In the genomic region with DNA sequence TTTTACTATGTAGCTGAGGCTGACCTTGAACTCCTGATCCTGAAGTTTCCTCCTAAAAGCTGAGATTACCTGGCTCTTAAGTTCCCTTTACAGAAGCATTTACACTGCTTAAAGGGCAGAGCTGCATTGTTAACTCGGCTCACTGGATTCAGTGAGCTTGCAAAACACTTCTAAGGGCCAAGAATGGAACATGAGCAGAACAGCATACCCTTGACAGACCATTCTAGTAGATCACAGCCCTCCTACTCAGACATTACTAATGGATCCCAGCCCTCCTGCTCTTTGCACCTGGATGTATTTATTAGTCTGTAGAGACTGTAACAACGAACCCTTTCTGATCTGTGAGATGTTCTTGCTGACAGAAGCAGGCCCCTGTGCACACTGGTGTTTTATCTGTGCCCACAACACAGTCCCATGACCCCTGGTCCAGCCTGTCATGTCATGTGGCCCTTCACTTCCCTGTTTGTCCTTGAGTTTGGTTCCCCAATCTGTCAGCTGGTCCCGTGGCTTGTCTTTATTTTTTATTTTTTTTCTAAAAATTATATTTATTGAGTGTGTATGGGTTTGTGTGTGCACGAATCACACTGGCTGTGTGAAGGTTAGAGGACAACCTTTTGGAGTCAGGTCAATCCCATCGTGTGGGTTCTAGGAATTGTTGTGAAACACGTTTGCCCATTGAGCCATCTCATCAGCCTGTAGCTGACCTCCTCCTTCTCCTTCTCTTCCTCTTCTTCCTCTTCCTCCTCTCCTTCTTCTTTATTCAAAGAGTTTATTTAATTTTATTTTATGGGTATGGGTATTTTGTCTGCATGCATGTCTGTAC, we compare ENCODE assay signal across 12 mouse cellular contexts. TPM values are rescaled to one million over a fixed set of nuclear protein-coding genes. Genes with fewer than 3 reads are reported as not detected.
DNase-seq lines count a peak whose midpoint lies in the region; ATAC-seq and TF ChIP-seq lines count a peak whose summit lies in the region.
"Had no signal": no experiment of that assay in that cellular context is flagged by ENCODE, and none has a peak within 500 bp of the region (broad histone marks: within the 10 kb centered on the region; RNA-seq: fewer than 3 reads in every experiment).

No protein-coding gene starts in this region.

- H3K27ac ChIP-seq in kidney, postnatal 0 days, result peak overlapping the region; percentile 48; the same call in 1 of the 2 replicates
- no peak overlapping the region for H3K27ac ChIP-seq in kidney, embryonic 16.5 days (ENCODE audit: low read length)
- H3K27ac ChIP-seq in macrophage, result peak overlapping the region; percentile 99
- H3K27ac ChIP-seq in midbrain, embryonic 13.5 days, result no peak overlapping the region
- H3K27ac ChIP-seq: embryonic facial prominence, embryonic 13.5 days; forebrain, embryonic 13.5 days had no signal

- H3K9ac ChIP-seq in kidney, postnatal 0 days (ENCODE audit: low read depth, low read length), result no peak overlapping the region
- no peak overlapping the region for H3K9ac ChIP-seq in kidney, embryonic 16.5 days (replicated peaks; ENCODE audit: low read length)
- no peak overlapping the region for H3K9ac ChIP-seq in midbrain, embryonic 13.5 days (replicated peaks)
- H3K9ac ChIP-seq: embryonic facial prominence, embryonic 13.5 days; forebrain, embryonic 13.5 days had no signal

- H3K79me2 ChIP-seq in macrophage (ENCODE audit: inconsistent target), result peaks cover 82% of the 10 kb centered on the region

- H3K4me3 ChIP-seq in kidney, postnatal 0 days (replicated peaks; ENCODE audit: low read depth, low read length), result no peak overlapping the region
- H3K4me3 ChIP-seq in kidney, embryonic 16.5 days (ENCODE audit: low read length), result no peak overlapping the region
- H3K4me3 ChIP-seq in macrophage (ENCODE audit: inconsistent target), result no peak overlapping the region
- no peak overlapping the region for H3K4me3 ChIP-seq in midbrain, embryonic 13.5 days (replicated peaks)
- H3K4me3 ChIP-seq: embryonic facial prominence, embryonic 13.5 days; forebrain, embryonic 13.5 days had no signal

- H3K9me3 ChIP-seq in kidney, postnatal 0 days (replicated peaks; ENCODE audit: low read length), result no peaks in the 10 kb centered on the region
- H3K9me3 ChIP-seq in kidney, embryonic 16.5 days (ENCODE audit: low read length), result no peaks in the 10 kb centered on the region
- no peaks in the 10 kb centered on the region for H3K9me3 ChIP-seq in midbrain, embryonic 13.5 days
- H3K9me3 ChIP-seq: embryonic facial prominence, embryonic 13.5 days; forebrain, embryonic 13.5 days had no signal

- no peaks in the 10 kb centered on the region for H3K27me3 ChIP-seq in kidney, postnatal 0 days (ENCODE audit: insufficient read depth, low read length)
- H3K27me3 ChIP-seq in kidney, embryonic 16.5 days (ENCODE audit: insufficient read depth, low read length), result no peaks in the 10 kb centered on the region
- H3K27me3 ChIP-seq in midbrain, embryonic 13.5 days, result no peaks in the 10 kb centered on the region
- H3K27me3 ChIP-seq: embryonic facial prominence, embryonic 13.5 days; forebrain, embryonic 13.5 days had no signal

- ATAC-seq in kidney, postnatal 0 days (replicated peaks; ENCODE audit: low FRiP score, low read depth), result no peak
- ATAC-seq in kidney, embryonic 16.5 days (ENCODE audit: low FRiP score, low TSS enrichment), result no peak
- ATAC-seq in midbrain, embryonic 13.5 days, result no peak
- ATAC-seq: forebrain, embryonic 13.5 days had no signal

- DNase-seq in kidney, postnatal 0 days (ENCODE audit: low spot score), result no peak
- DNase-seq in ES-CJ7 (ENCODE audit: low read depth, low spot score) (peak; percentile 52), ZHBTc4 (ENCODE audit: low read depth, low spot score) (peak; percentile 58)
- DNase-seq in embryo, embryonic 11 days, result no peak
- DNase-seq: cerebellum, adult 11 months; gastrocnemius, postnatal 25 days; lung, postnatal 14 days had no signal

- H3K36me3 ChIP-seq in kidney, postnatal 0 days (ENCODE audit: insufficient read depth, low read length), result peaks cover 6% of the 10 kb centered on the region
- peaks cover 6% of the 10 kb centered on the region for H3K36me3 ChIP-seq in kidney, embryonic 16.5 days (ENCODE audit: insufficient read depth, low read length)
- peaks cover 26% of the 10 kb centered on the region for H3K36me3 ChIP-seq in macrophage (ENCODE audit: inconsistent target)
- peaks cover 16% of the 10 kb centered on the region for H3K36me3 ChIP-seq in midbrain, embryonic 13.5 days

- WGBS in kidney, postnatal 0 days, result 75% methylated on average over 6 of the region's 6 CpGs
- WGBS in kidney, embryonic 16.5 days, result 67% methylated on average over 6 of the region's 6 CpGs
- WGBS in macrophage (ENCODE audit: missing documents), result 3% methylated on average over 4 of the region's 6 CpGs
- 82% methylated on average over 6 of the region's 6 CpGs for WGBS in midbrain, embryonic 13.5 days

- no peak for TF ChIP-seq CTCF in kidney, postnatal 0 days (IDR thresholded peaks at IDR 0.05; ENCODE audit: low read depth)

- no peak overlapping the region for H3K4me2 ChIP-seq in kidney, postnatal 0 days (ENCODE audit: low read length)
- no peak overlapping the region for H3K4me2 ChIP-seq in kidney, embryonic 16.5 days (replicated peaks; ENCODE audit: low read depth, low read length)
- H3K4me2 ChIP-seq in midbrain, embryonic 13.5 days (replicated peaks), result no peak overlapping the region
- H3K4me2 ChIP-seq: embryonic facial prominence, embryonic 13.5 days; forebrain, embryonic 13.5 days had no signal

- peaks cover 35% of the 10 kb centered on the region for H3K4me1 ChIP-seq in kidney, postnatal 0 days (replicated peaks; ENCODE audit: insufficient read depth, low read length)
- H3K4me1 ChIP-seq in kidney, embryonic 16.5 days (ENCODE audit: insufficient read depth, low read length), result peaks cover 61% of the 10 kb centered on the region
- H3K4me1 ChIP-seq in midbrain, embryonic 13.5 days (replicated peaks), result peaks cover 69% of the 10 kb centered on the region

RNA-seq across cellular contexts. Expression of gene Slc6a6, which starts 32.3 kb away (rescaled TPM):
- polyA plus RNA-seq in kidney, postnatal 0 days (2015; fragmentation: Nextera tagmentation; extraction: Ambion mirVana), result 106 and 121 TPM in 2 replicates
- polyA plus RNA-seq in kidney, embryonic 16.5 days (2015; fragmentation: Nextera tagmentation; extraction: Ambion mirVana), result 82.9 and 96.3 TPM in 2 replicates
- total RNA-seq in macrophage (2018; cell fraction: chromatin; rRNA removed), result 1,000 to 10,000 TPM in 22 of 26 experiments, 100 to 1,000 TPM in 4; 867 to 1,969 (median 1,342) TPM
- total RNA-seq in macrophage (2018; cell fraction: cytosol; rRNA removed), result 100 to 1,000 TPM; 407 to 728 (median 545) TPM
- total RNA-seq in macrophage (2018; cell fraction: nucleus; rRNA removed), result 1,000 to 10,000 TPM in 22 of 26 experiments, 100 to 1,000 TPM in 4; 893 to 1,549 (median 1,266) TPM
- polyA plus RNA-seq in macrophage (2018), result 290 to 451 TPM (median 423 TPM) in 3 replicates
- 84.4 and 89.8 TPM in 2 replicates for polyA plus RNA-seq in midbrain, embryonic 13.5 days (2015; fragmentation: Nextera tagmentation; extraction: Ambion mirVana)

Comparison
In these comparisons a context has a peak if more than half of its experiments do, and no peak if none do; other contexts are left out.
1. H3K27ac ChIP-seq: peak in kidney, postnatal 0 days (single experiment) and macrophage (single experiment); none in kidney, embryonic 16.5 days (single experiment) and midbrain, embryonic 13.5 days (single experiment).
2. DNase-seq: peak in ES-CJ7 (single experiment) and ZHBTc4 (single experiment); none in kidney, postnatal 0 days (single experiment) and embryo, embryonic 11 days (single experiment).